Mouse (Mus musculus): ENCODE data around the gene Efl1.

DNA sequence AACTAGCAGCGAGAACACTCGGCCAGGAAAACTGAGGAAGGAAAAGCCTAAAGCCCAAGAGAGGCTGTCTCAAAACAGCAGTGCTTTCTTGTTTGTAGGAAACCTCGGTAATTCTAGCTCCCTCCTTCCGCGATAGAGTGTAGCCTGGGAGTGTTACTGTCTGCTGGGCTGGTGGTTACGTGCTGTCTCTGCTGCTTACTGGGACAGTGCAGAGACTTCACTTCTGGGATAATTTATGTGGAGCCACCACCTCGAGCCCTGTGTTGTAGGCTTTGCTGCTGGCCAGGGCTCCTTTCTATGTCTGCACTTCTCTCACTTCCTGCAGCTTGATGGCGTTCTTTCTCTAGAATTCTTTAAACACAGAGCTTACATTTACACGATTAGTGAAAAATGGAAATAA, 124.7 kb downstream of the Efl1 start:
- TF ChIP-seq POLR2A (IDR thresholded peaks at IDR 0.05; ENCODE audit: borderline replicate concordance, extremely low read depth, low read depth, low read length): no peak
- TF ChIP-seq CTCF (IDR thresholded peaks at IDR 0.05; ENCODE audit: insufficient read depth, low read length): no peak
